Comparison of ENCODE assay signal across 8 mouse cellular contexts in genomic region chr8:106137906-106138477, GRCm38 (mm10). TPM values are rescaled to one million over a fixed set of nuclear protein-coding genes. Genes with fewer than 3 reads are reported as not detected.
DNase-seq lines count a peak whose midpoint lies in the region; ATAC-seq lines count a peak whose summit lies in the region.

No protein-coding gene starts in this region.

- DNase-seq in CD4-positive, CD25-positive, alpha-beta regulatory T cell, adult 2 months (ENCODE audit: low read depth, low spot score), result peak; percentile 53
- DNase-seq in 416B (ENCODE audit: low read depth), result peak; percentile 57
- DNase-seq in embryo, embryonic 10 days (ENCODE audit: low spot score), result peak; percentile 80
- peak; percentile 78 for DNase-seq in kidney, postnatal 10 days

- no peak for ATAC-seq in CD4-positive, CD25-positive, alpha-beta regulatory T cell, adult 4 months
- ATAC-seq in heart, embryonic 15.5 days (replicated peaks; ENCODE audit: insufficient number of reproducible peaks, insufficient read depth, low FRiP score, low read depth), result peak; percentile 38; the same call in 1 of the 2 replicates
- peak; percentile 13; the same call in 1 of the 2 replicates for ATAC-seq in stomach, embryonic 15.5 days (ENCODE audit: insufficient read depth, low FRiP score, low read depth)

- H3K9ac ChIP-seq in heart, embryonic 15.5 days, result peak overlapping the region; percentile 45
- H3K9ac ChIP-seq in stomach, embryonic 15.5 days, result peak overlapping the region; percentile 19; the same call in 1 of the 2 replicates

- H3K4me1 ChIP-seq in heart, embryonic 15.5 days (replicated peaks), result peaks cover 29% of the 10 kb centered on the region
- H3K4me1 ChIP-seq in stomach, embryonic 15.5 days, result peaks cover 22% of the 10 kb centered on the region

- H3K4me2 ChIP-seq in heart, embryonic 15.5 days, result peak overlapping the region; percentile 100
- H3K4me2 ChIP-seq in stomach, embryonic 15.5 days, result peak overlapping the region; percentile 86

- H3K36me3 ChIP-seq in heart, embryonic 15.5 days, result no peaks in the 10 kb centered on the region
- no peaks in the 10 kb centered on the region for H3K36me3 ChIP-seq in macrophage (ENCODE audit: inconsistent target)
- H3K36me3 ChIP-seq in stomach, embryonic 15.5 days, result peaks cover 1% of the 10 kb centered on the region; the same call in 1 of the 2 replicates

- peaks cover 36% of the 10 kb centered on the region for H3K27me3 ChIP-seq in heart, embryonic 15.5 days
- peaks cover 30% of the 10 kb centered on the region for H3K27me3 ChIP-seq in stomach, embryonic 15.5 days (replicated peaks)

- 1% methylated on average over 24 of the region's 24 CpGs for WGBS in heart, embryonic 15.5 days
- WGBS in macrophage (ENCODE audit: missing documents), result 2% methylated on average over 24 of the region's 24 CpGs
- WGBS in stomach, embryonic 15.5 days, result under 1% methylated on average over 24 of the region's 24 CpGs

- peak overlapping the region; percentile 49 for H3K27ac ChIP-seq in heart, embryonic 15.5 days
- peak overlapping the region; percentile 22; the same call in 1 of the 2 replicates for H3K27ac ChIP-seq in macrophage
- H3K27ac ChIP-seq in stomach, embryonic 15.5 days, result peak overlapping the region; percentile 88

- no peaks in the 10 kb centered on the region for H3K79me2 ChIP-seq in macrophage (ENCODE audit: inconsistent target)

- H3K9me3 ChIP-seq in heart, embryonic 15.5 days (replicated peaks), result no peaks in the 10 kb centered on the region
- H3K9me3 ChIP-seq in stomach, embryonic 15.5 days, result no peaks in the 10 kb centered on the region

- H3K4me3 ChIP-seq in heart, embryonic 15.5 days, result peak overlapping the region; percentile 64
- peak overlapping the region; percentile 59 for H3K4me3 ChIP-seq in macrophage (ENCODE audit: inconsistent target)
- peak overlapping the region; percentile 47 for H3K4me3 ChIP-seq in stomach, embryonic 15.5 days (replicated peaks)

RNA-seq across cellular contexts. Expression of gene Esrp2, which starts 1.2 kb away (rescaled TPM):
- polyA plus RNA-seq in CD4-positive, CD25-positive, alpha-beta regulatory T cell, adult 4 months (2017; shearing (Covaris generic)), result not detected
- polyA plus RNA-seq in heart, embryonic 15.5 days (2015; fragmentation: Nextera tagmentation; extraction: Ambion mirVana), result 1.5 and 6.1 TPM in 2 replicates
- not detected for total RNA-seq in macrophage (2018; cell fraction: chromatin; rRNA removed)
- total RNA-seq in macrophage (2018; cell fraction: cytosol; rRNA removed), result under 1 TPM in 1 of 26 experiments, not detected in 25; 0.10 TPM
- not detected for total RNA-seq in macrophage (2018; cell fraction: nucleus; rRNA removed)
- polyA plus RNA-seq in macrophage (2018), result not detected in 3 replicates
- 45.8 and 46.1 TPM in 2 replicates for polyA plus RNA-seq in stomach, embryonic 15.5 days (2015; fragmentation: Nextera tagmentation; extraction: Ambion mirVana)

RNA-seq across cellular contexts. Expression of gene Pla2g15, which starts 12.2 kb away (rescaled TPM):
- 1 to 10 TPM; 4.8 to 7.7 TPM for polyA plus RNA-seq in CD4-positive, CD25-positive, alpha-beta regulatory T cell, adult 4 months (2017; shearing (Covaris generic))
- polyA plus RNA-seq in heart, embryonic 15.5 days (2015; fragmentation: Nextera tagmentation; extraction: Ambion mirVana), result 7.0 and 9.4 TPM in 2 replicates
- 10 to 100 TPM in 23 of 26 experiments, 1 to 10 TPM in 3; 6.3 to 91.3 (median 35.9) TPM for total RNA-seq in macrophage (2018; cell fraction: chromatin; rRNA removed)
- total RNA-seq in macrophage (2018; cell fraction: cytosol; rRNA removed), result 100 to 1,000 TPM in 25 of 26 experiments, 10 to 100 TPM in 1; 99.8 to 275 (median 173) TPM
- total RNA-seq in macrophage (2018; cell fraction: nucleus; rRNA removed), result 100 to 1,000 TPM in 25 of 26 experiments, 10 to 100 TPM in 1; 43.3 to 265 (median 215) TPM
- 132 to 176 TPM (median 135 TPM) in 3 replicates for polyA plus RNA-seq in macrophage (2018)
- polyA plus RNA-seq in stomach, embryonic 15.5 days (2015; fragmentation: Nextera tagmentation; extraction: Ambion mirVana), result 11.9 and 12.3 TPM in 2 replicates

RNA-seq across cellular contexts. Expression of gene Slc7a6, which starts 30.7 kb away (rescaled TPM):
- polyA plus RNA-seq in CD4-positive, CD25-positive, alpha-beta regulatory T cell, adult 4 months (2017; shearing (Covaris generic)), result 10 to 100 TPM; 28.6 to 43.7 TPM
- 29.6 and 33.3 TPM in 2 replicates for polyA plus RNA-seq in heart, embryonic 15.5 days (2015; fragmentation: Nextera tagmentation; extraction: Ambion mirVana)
- total RNA-seq in macrophage (2018; cell fraction: chromatin; rRNA removed), result 10 to 100 TPM in 13 of 26 experiments, 1 to 10 TPM in 13; 4.6 to 16.6 (median 9.9) TPM
- total RNA-seq in macrophage (2018; cell fraction: cytosol; rRNA removed), result 1 to 10 TPM; 3.3 to 5.8 (median 4.6) TPM
- 10 to 100 TPM in 13 of 26 experiments, 1 to 10 TPM in 13; 3.4 to 26.8 (median 9.7) TPM for total RNA-seq in macrophage (2018; cell fraction: nucleus; rRNA removed)
- polyA plus RNA-seq in macrophage (2018), result 4.4 to 10.2 TPM (median 4.9 TPM) in 3 replicates
- polyA plus RNA-seq in stomach, embryonic 15.5 days (2015; fragmentation: Nextera tagmentation; extraction: Ambion mirVana), result 39.8 and 47.3 TPM in 2 replicates

Comparison
In these comparisons a context has a peak if more than half of its experiments do, and no peak if none do; other contexts are left out.
1. H3K27ac ChIP-seq: peak in every context shown above with its lines; median percentile 88 in stomach, embryonic 15.5 days; 49 in heart, embryonic 15.5 days; 22 in macrophage.